Mouse (Mus musculus) layer of hippocampus, adult 11-12 months (tissue): ENCODE measurements around the gene Nrsn1.
"Not testable (repeated sequence)": the region's sequence is repeated elsewhere in the genome, so short reads cannot be mapped to it uniquely, and the experiment has no call there.

ENCODE experiments used
- DNase-seq: peaks from one replicate; pipeline ENCODE4 v3.0.0; 2022; ENCODE audit warnings: low spot score

Gene Nrsn1

DNA sequence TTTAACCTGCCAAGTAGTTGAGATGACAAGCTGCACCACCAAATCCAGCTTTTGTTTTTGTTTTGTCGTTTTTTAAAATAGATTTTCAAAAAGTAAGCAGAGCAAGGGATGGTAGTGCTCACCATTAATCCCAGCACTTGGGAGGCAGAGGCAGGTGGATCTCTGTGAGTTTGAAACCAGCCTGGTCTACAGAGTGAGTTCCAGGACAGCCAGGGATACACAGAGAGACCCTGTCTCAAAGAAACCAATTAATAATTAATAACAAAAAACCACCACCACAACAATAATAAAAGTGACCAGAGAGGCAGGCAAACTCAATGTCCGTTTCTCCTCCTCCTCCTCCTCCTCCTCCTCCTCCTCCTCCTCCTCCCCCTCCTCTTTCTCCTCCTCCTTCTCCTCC, at the start of gene Nrsn1:
TSS of gene Nrsn1 (minus strand) at position 101 of the 400 bp plus-strand sequence.
- DNase-seq: not testable (repeated sequence)

- no peak for DNase-seq
These were observed 41.8 kb upstream of the Nrsn1 start for GRCm38 (mm10) chr13:25312059-25312458.

DNA sequence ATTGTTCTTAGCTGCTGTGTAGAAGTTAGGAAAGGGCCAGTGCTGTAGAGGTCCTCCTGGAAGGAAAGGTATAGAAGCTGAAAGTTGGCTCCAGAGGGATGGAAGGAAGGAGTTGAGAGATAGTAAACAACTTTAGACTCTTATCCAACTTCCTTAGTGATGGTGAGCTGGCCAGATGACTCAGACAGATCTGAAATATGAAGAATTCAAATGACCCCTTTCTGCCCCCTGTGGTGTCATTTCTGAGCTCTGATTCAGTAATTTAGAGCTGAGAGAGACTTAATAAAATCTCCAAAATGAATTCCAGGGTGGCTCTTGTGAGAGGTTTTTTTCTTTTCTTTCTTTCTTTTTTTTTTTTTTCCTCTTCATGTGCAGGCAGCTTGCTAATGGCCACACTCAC, 39.8 kb upstream of the Nrsn1 start:
- DNase-seq: no peak

- no peak for DNase-seq
These were observed 18.4 kb upstream of the Nrsn1 start for GRCm38 (mm10) chr13:25288736-25289135.

- no peak for DNase-seq
These were observed 4.7 kb upstream of the Nrsn1 start for GRCm38 (mm10) chr13:25274934-25275565.

GRCm38 (mm10) chr13:25272189-25272588, 1.9 kb upstream of the Nrsn1 start:
- no peak for DNase-seq

- peak; percentile 60 for DNase-seq
These were observed 583 bp downstream of the Nrsn1 start for GRCm38 (mm10) chr13:25269569-25270268.

GRCm38 (mm10) chr13:25269039-25269438, 1.3 kb downstream of the Nrsn1 start:
- no peak for DNase-seq

GRCm38 (mm10) chr13:25262748-25263147, 7.6 kb downstream of the Nrsn1 start:
- no peak for DNase-seq

DNA sequence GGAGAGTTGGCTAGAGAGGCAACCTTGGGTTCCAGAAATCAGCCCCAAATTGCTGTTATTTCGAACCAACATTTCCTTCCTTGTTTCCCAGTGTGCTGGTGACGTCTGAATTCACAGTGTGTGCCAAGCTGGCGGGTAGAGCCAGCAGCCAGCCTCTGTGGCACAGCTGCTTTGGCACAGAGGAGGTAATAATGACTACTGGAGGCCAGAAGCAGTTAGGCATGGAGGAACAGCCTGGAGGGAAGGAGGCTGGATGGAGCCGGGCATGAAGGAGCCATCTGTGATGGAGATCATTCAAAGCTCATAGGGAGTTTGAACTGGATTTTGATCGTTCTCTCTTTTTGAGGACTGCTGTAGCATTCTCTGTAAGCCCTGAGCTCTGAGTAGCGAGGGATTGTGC, 12.7 kb downstream of the Nrsn1 start:
- DNase-seq: no peak

DNA sequence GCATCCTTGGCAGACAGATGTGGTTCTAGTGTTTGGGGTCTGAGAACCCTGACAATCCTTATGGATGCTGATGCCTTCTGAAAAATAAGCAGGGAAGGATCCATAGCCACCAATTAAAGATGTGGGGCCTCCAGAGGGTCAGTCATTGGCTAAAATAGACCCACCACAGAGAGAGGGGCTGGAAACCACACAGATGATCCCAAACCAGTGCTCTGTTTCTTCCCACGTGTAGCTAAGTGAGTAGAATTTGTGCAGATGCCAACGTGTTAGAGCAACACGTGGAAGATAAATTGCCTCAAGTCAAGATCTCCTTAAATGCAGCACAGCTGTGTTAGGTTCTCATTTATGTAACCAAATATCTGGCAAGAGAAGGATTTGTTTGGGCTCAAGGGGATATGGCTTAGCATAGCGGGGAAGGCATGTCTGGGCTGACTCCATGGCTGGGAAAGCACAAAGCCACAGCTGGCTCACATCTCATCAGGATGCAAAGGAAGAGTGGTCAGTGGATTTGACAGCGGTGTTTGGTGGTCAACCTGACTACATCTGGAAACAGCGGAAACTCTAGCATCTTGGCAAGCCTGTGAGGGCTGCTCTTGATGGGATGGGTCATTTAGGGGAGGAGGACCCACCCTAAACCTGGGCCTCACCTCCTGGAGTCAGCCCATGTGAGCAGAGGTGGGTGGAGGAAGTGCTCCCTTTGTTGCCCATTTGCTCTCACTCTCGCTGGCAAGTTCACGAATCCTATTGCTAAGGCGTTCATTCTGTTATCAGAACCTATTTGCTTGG, 15.6 kb downstream of the Nrsn1 start:
- DNase-seq: no peak

DNA sequence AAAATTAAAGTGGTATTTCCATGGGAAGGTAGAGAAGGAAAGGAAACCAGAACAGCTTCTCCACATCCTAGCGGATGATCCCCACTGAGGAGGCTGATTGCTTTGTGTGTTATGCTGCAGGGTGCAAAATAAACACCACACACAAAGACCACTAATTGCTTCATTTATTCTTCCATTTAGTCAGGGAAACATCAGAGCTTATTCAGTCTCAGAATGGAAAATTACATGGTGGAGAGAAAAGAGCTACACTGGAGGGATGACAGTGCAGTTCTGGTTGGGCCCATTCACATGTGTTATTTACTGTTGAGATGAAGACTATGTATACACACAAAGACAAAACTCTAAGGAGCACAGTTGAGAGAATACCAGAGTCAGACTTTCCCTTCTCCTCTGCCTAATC, 18.4 kb downstream of the Nrsn1 start:
- DNase-seq: no peak

DNA sequence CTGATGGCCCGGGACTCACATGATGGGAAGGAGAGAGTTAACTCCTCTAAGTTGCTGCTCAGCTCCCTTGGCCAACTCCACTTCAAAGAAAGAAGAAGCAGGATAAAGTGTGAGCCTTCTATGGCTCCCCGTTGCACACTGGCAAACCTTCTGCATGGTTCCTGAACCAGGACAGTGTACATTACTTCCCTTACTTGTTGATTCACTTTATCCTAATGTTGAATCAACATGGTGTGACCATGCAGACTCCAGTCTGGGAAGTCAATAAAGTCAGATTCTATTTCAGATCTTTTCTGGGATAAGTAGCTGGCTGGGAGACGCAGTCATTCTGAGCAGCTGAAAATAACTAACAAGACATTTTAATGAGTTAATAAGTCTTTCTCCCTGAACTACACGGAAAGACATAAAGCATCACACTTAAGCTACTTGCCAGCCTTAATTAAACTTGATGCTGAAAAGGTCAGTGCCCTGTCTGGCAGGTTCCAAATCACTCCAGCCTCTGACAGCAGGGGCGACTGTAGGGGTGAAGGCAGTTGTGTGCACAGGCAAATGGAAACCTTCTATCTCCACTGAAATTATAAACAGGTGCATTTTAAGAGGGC, 50.0 kb downstream of the Nrsn1 start:
- DNase-seq: no peak

GRCm38 (mm10) chr13:25218394-25218793, 51.9 kb downstream of the Nrsn1 start:
- no peak for DNase-seq

- DNase-seq: no peak
These were observed 63.4 kb downstream of the Nrsn1 start for GRCm38 (mm10) chr13:25206950-25207349.
